Mouse (Mus musculus) heart, embryonic 11.5 days (tissue): ENCODE results near the gene Sqstm1. TPM values are rescaled to one million over a fixed set of nuclear protein-coding genes. Genes with fewer than 3 reads are reported as not detected.
A peak's percentile ranks its signal among the peaks of the same experiment; 100 is the strongest.

Experiments used
- ATAC-seq: fragments of 200-750 bp; cut with Nextera tagmentation; replicated peaks from 2 replicates; pipeline ENCODE4 v1.8.0; 2017; ENCODE audit warnings: moderate library complexity; ENCODE audit not compliant: insufficient number of reproducible peaks, low FRiP score, low TSS enrichment
- H3K27ac ChIP-seq: fragments of 300-500 bp; sonication (generic); 2 replicates; pipeline ENCODE4 v1.5.1; 2014; ENCODE audit warnings: mild to moderate bottlenecking, low read depth, low read length
- H3K27me3 ChIP-seq: fragments of 300-500 bp; sonication (generic); 2 replicates; pipeline ENCODE4 v1.6.1; 2014; ENCODE audit warnings: mild to moderate bottlenecking, low read length, mixed read lengths; ENCODE audit not compliant: control insufficient read depth, insufficient read depth
- H3K36me3 ChIP-seq: fragments of 300-500 bp; sonication (generic); 2 replicates; pipeline ENCODE4 v1.6.1; 2014; ENCODE audit warnings: mild to moderate bottlenecking, low read length, moderate library complexity, mixed read lengths; ENCODE audit not compliant: control insufficient read depth, insufficient read depth
- H3K4me1 ChIP-seq: fragments of 300-500 bp; sonication (generic); 2 replicates; pipeline ENCODE4 v1.6.1; 2014; ENCODE audit warnings: low read length; ENCODE audit not compliant: control insufficient read depth, insufficient read depth
- H3K4me2 ChIP-seq: fragments of 300-500 bp; sonication (generic); 2 replicates; pipeline ENCODE4 v1.6.1; 2014; ENCODE audit warnings: mild to moderate bottlenecking, moderate library complexity
- H3K4me3 ChIP-seq: fragments of 300-500 bp; sonication (generic); 2 replicates; pipeline ENCODE4 v1.5.1; 2014; ENCODE audit warnings: low read depth, low read length
- H3K9ac ChIP-seq: fragments of 300-500 bp; sonication (generic); 2 replicates; pipeline ENCODE4 v1.6.1; 2014; ENCODE audit warnings: mild to moderate bottlenecking, low read depth, low read length, moderate library complexity
- H3K9me3 ChIP-seq: fragments of 300-500 bp; sonication (generic); replicated peaks from 2 replicates; pipeline ENCODE4 v1.6.1; 2016; ENCODE audit warnings: low read length; ENCODE audit not compliant: control insufficient read depth
- WGBS: fragments of 180-500 bp; shearing (Covaris S2); extraction: QIAGEN DNeasy Blood & Tissue Kit; methylation state at CpG from one replicate; pipeline ENCODE4 v1.1.7; 2014; ENCODE audit not compliant: insufficient replicate concordance; 5-methylcytosine and 5-hydroxymethylcytosine counted together
- polyA plus RNA-seq: library from polyadenylated mRNA; unstranded; fragments of >200 nt; fragmentation: Nextera tagmentation; extraction: Ambion mirVana; gene quantifications from 2 replicates; pipeline ENCODE4 v1.2.1, GENCODE M21; 2014

Sqstm1 gene
- polyA plus RNA-seq, 1 experiment from 2014 or later = 159 TPM

DNA sequence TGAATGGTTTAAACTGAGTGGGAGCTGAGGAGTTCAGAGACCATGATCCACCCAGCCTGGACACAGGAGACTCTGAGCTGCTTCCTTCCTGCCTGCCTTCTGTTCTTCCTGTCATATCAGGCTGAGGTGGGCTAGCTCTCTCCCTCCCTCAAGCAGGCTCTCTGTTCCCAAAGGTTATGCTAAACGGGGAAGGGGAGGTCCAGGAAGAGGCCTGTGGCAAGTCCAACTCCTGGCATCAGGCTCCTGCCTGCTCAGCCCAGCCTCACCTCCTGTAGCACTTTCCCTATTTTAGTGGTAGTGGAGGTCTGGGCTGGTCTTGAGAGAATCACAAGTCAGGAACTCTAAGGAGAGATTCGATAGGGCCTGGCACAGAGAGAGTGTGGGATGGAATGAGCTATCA lies 15.8 kb upstream of the Sqstm1 start:
- 31% methylated on average over 2 of the region's 2 CpGs for WGBS
- peak overlapping the region; percentile 91 for H3K4me3 ChIP-seq
- peak overlapping the region; percentile 90 for H3K9ac ChIP-seq
- peak overlapping the region; percentile 97 for H3K4me2 ChIP-seq
- H3K4me1 ChIP-seq = peaks cover 19% of the 10 kb centered on the region
- no peaks in the 10 kb centered on the region for H3K36me3 ChIP-seq
- H3K9me3 ChIP-seq = no peaks in the 10 kb centered on the region
- no peak for ATAC-seq
- peak overlapping the region; percentile 83; the same call in 1 of the 2 replicates for H3K27ac ChIP-seq
- H3K27me3 ChIP-seq = peaks cover 15% of the 10 kb centered on the region

DNA sequence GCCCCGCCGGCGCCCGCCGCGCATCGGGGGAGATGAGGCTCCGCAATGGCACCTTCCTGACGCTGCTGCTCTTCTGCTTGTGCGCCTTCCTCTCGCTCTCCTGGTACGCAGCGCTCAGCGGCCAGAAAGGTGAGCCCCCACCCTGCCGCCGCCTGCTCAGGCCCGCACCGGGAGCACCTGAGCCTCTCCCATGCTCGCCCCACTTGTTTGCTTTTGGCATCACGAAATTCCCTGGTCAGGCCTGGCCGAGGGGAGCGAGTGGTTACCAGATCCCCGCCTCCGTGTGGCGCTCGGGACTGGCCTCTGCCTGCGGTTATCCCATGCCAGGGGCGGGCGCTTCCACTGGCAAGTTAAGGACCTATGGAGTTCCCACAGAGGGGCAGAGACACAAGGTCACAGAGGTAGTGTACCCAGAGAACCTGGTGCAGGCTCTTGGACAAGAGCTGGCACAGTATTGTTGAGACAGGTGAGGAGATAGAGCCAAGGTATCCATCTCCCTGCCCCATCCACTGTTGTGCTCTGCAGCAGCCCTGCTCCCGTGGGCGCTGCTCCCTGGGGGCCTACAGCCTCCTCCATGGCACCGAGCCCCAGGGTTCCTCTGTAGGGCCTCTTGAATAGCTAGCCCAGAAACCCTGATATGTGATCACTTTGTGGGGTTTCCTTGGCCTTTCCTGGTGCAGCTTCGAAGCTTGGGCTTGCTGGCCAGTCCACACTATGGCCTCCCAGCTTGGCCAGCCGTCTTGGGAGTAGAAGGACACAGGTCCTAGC lies 15.2 kb upstream of the Sqstm1 start:
- no peaks in the 10 kb centered on the region for H3K36me3 ChIP-seq
- H3K27ac ChIP-seq = peak overlapping the region; percentile 83
- no peak for ATAC-seq
- peaks cover 15% of the 10 kb centered on the region for H3K27me3 ChIP-seq
- H3K9ac ChIP-seq = peak overlapping the region; percentile 90
- peak overlapping the region; percentile 91 for H3K4me3 ChIP-seq
- H3K9me3 ChIP-seq = no peaks in the 10 kb centered on the region
- WGBS = 4% methylated on average over 34 of the region's 34 CpGs
- H3K4me2 ChIP-seq = peak overlapping the region; percentile 97
- H3K4me1 ChIP-seq = peaks cover 17% of the 10 kb centered on the region

DNA sequence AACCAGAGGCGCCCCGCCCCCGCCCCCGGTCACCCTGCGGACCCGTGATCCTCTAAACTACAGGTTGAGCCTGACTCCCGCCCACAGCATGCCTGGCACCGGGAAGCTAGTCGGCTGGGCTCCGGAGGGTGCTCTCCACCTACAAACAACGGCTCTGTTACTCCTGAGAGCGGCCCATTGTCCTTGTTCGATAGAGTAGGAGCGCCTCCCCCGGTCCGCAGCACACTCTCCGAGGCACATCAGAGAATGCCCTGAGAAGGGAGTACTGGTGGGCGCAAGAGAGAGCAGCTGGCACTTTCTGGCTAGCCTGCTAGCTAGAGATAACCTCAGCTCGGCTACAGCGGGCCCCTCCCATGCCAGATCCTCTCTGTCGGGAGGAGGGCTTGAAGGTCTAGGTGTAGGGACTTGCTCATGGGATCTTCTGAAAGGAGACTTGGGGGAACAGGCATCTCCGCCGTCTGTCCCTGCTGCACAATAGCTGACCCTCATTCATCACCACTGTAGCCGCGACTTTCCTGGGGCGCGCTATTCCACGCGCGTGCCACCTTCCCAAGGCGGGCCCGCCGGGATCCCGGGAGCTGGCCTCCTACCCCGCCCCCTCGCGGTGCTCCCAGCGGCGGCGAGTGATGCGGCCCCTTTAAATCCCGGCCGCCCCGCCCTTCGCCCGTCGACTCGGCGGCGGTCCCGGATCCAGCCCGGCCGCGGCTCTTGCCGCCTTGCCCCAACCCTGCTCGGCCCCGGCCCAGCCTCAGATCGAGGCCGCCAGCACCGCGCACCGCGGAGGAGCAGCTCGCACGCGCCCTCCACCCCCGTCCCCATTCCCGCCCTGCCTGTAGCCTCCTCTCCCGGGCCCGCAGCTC lies 14.3 kb upstream of the Sqstm1 start:
- Histone ChIP-seq H3K9ac (peak overlapping the region; percentile 90), H3K4me1 (peaks cover 16% of the 10 kb centered on the region), H3K27ac (peak overlapping the region; percentile 83), H3K36me3 (no peaks in the 10 kb centered on the region), H3K9me3 (no peaks in the 10 kb centered on the region), H3K27me3 (peaks cover 8% of the 10 kb centered on the region; the same call in 1 of the 2 replicates), H3K4me2 (peak overlapping the region; percentile 97), H3K4me3 (peak overlapping the region; percentile 91)
- peak; percentile 88 for ATAC-seq
- under 1% methylated on average over 69 of the region's 70 CpGs for WGBS

DNA sequence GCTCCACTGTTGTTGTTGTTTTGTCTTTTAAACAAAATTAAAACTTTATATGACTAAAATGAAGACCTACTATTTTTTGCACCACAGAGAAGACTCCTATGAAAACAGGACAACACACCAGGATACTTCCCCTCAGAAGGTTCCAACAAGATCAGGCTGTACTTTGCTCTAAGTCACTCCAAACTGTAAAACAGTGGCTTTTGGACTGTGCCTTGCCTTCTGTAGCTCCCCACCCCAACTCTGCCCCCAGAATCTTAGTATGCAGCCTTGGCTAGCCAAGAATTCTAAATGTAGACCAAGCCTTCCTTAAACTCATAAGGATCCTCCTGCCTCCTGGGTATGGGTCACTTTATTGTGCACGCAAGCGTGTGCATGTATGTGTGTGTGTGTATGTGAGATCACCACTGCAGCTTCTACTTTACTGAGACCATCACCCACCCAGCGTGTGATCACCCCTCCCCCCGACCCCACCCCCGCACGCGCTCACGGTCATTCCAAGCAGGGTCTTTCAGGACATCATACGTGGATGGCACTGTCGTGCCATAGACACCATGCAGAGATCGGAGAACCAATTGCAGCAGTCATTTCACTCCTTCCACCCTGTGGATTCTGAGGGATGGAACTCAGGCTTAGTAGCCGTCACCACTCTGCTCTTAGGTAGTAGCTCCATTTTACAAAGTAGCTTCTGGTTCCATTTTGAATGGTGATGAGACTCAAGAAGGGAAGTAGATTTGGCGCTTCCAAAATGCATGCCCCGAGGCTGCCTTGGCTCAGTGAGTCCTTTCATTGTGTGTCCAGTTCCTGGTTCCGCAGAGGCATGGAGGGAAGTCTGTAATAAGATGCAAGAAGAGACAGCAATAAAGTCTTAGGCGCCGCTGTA lies 13.4 kb upstream of the Sqstm1 start:
- Histone ChIP-seq H3K27ac (peak overlapping the region; percentile 83), H3K36me3 (no peaks in the 10 kb centered on the region), H3K9me3 (no peaks in the 10 kb centered on the region), H3K4me2 (peak overlapping the region; percentile 97), H3K9ac (peak overlapping the region; percentile 90), H3K4me1 (peaks cover 15% of the 10 kb centered on the region), H3K4me3 (peak overlapping the region; percentile 91), H3K27me3 (peaks cover 7% of the 10 kb centered on the region; the same call in 1 of the 2 replicates)
- WGBS = 7% methylated on average over 17 of the region's 17 CpGs
- ATAC-seq = no peak

DNA sequence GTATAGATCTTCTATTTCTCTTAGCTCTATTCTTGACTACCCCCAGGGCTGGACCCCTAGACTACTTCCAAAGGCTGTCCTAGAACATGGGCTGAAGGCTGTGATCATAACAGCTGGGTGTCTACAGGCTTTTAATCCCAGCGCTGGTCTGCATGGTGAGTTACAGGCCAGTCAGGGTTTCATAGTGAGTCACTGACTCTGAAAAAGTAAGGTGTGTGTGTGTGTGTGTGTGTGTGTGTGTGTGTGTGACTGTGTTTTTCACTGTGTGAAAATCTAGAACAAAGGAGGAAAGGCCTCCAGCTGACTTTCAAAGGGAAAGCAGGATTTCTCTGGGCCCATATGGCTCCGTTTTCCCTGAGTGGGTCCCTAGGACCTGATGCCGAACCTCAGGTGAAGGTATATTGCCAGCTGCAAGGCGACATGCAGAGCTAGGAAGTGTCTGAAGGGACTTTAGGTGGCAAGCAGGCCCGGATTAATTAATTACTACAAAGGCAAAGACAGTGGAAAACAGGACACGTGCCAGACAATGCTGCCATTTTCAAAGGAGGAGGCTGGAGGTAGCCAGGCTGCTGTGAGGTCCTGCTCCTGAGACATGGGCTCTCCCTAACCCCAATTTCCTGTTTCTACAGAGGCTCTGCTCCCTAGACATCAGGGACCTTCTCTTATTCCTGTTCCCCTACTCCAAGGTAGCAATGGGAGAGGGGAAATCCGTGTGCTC lies 12.1 kb upstream of the Sqstm1 start:
- ATAC-seq = no peak
- H3K36me3 ChIP-seq = no peaks in the 10 kb centered on the region
- peaks cover 10% of the 10 kb centered on the region for H3K4me1 ChIP-seq
- 0 out of 2 replicates have a peak, but pooled peaks cover 3% of the 10 kb centered on the region for H3K27me3 ChIP-seq
- H3K9ac ChIP-seq = no peak overlapping the region
- no peak overlapping the region for H3K4me2 ChIP-seq
- no peak overlapping the region for H3K4me3 ChIP-seq
- H3K27ac ChIP-seq = no peak overlapping the region
- WGBS = 62% methylated on average over 7 of the region's 7 CpGs
- no peaks in the 10 kb centered on the region for H3K9me3 ChIP-seq

DNA sequence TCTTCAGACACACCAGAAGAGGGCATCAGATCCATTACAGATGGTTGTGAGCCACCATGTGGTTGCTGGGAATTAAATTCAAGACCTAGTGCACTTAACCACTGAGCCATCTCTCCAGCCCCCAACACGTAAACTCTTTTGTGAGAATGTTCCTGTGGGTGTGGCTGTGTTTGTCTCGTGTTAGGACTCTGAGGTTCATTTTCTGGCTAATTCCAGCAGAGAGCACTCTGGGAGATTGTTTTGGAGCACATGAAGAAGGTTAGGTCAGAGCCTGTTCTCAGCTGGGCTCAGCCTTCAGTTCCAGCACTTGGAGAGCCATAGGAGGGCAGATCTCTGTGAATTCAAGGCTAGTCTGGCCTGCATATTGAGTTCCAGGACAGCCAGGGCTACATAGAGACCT lies 9.2 kb upstream of the Sqstm1 start:
- H3K4me1 ChIP-seq = peaks cover 13% of the 10 kb centered on the region
- H3K27me3 ChIP-seq = 0 out of 2 replicates have a peak, but pooled peaks cover 3% of the 10 kb centered on the region
- ATAC-seq = no peak
- H3K36me3 ChIP-seq = no peaks in the 10 kb centered on the region
- H3K4me3 ChIP-seq = no peak overlapping the region
- WGBS = 60% methylated on average over 2 of the region's 2 CpGs
- no peak overlapping the region for H3K27ac ChIP-seq
- H3K9me3 ChIP-seq = no peaks in the 10 kb centered on the region
- no peak overlapping the region for H3K4me2 ChIP-seq
- no peak overlapping the region for H3K9ac ChIP-seq

DNA sequence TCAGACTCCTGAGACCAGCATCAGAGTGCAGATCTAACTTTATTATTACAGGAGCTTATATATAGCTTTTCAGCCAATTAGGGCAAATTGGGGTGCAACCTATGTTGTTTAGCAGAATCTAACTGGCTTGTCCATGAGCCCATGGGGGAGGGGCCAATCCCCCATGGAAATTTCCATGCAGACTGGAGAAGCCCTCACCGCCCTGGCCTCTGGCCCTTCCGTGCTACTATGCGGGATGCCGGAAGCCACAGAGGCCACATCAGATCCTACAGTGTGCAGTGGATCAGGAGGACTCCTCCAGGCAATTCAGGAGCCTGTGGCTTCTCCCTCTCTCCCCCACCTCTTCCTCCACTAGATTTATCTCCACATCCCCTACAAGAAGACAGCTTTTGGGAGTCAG lies 7.2 kb upstream of the Sqstm1 start:
- Histone ChIP-seq H3K9me3 (no peaks in the 10 kb centered on the region), H3K4me1 (peaks cover 22% of the 10 kb centered on the region), H3K27ac (no peak overlapping the region), H3K9ac (no peak overlapping the region), H3K4me3 (no peak overlapping the region), H3K36me3 (no peaks in the 10 kb centered on the region), H3K4me2 (no peak overlapping the region), H3K27me3 (no peaks in the 10 kb centered on the region)
- peak; percentile 28; the same call in 1 of the 2 replicates for ATAC-seq
- 55% methylated on average over 4 of the region's 4 CpGs for WGBS
